Mouse (Mus musculus) heart, adult 8-10 months (tissue): ENCODE results near the gene Klhl23. TPM values are rescaled to one million over a fixed set of nuclear protein-coding genes. Genes with fewer than 3 reads are reported as not detected.
A peak's percentile ranks its signal among the peaks of the same experiment; 100 is the strongest.
"Not testable (repeated sequence)": the region's sequence is repeated elsewhere in the genome, so short reads cannot be mapped to it uniquely, and the experiment has no call there.

ENCODE experiments used
- DNase-seq: peaks from one replicate; pipeline ENCODE4 v3.0.0; 2022; ENCODE audit warnings: low spot score
- total RNA-seq, 4 experiments: library from RNA; stranded (reverse); gene quantifications; 2 replicates each; pipeline ENCODE4 v1.2.4; 2022

The Klhl23 gene
- 10 to 100 TPM; 27.3 to 34.6 (median 33.3) TPM for total RNA-seq

- DNase-seq = peak; percentile 26
Measured at GRCm38 (mm10) chr2:69821711-69822110, at the start of gene Klhl23. Gene Klhl23 (plus strand): TSS chr2:69821944.

- no peak for DNase-seq
Measured at GRCm38 (mm10) chr2:69773331-69773730, 48.4 kb upstream of the Klhl23 start.

DNA sequence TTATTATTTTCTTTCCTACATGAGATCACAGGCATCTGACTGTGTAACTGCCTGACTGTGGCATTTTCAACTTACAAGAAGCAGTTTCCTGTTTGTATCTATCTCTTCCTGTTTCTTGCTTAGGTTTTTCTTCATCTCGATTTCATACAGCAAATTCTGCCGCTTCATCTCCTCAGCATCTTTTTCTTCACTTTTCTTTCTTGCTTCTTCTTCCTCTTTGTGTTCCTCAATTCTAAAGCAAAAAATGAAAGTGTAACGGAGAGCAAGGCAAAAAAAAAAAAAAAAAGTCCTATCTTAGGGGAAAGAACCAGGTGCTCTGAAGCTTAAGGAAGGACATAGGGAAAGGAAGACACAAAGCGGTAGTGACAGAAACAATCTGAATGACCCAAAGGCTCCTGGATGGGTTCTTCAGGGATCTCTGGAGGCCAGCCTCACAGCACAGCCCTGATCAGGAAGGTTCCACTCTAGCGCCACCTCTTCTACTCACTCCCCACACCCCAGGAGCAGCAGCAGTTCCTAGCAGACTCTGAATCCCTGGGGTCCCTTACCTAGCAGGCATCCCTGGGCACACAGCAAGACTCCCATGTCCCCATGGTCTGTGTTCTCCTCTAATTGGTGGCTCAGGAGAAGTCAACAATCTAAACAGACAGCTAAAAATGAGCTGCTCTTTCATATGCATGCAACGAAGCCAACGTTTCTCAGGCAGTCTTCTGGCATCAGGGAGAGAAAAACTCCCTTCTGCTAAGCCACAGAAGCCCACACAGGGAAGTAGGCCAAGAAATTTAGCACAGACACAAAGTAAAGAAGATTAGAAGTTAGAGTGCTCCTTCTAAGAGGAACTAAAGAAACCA lies 43.5 kb upstream of the Klhl23 start:
- DNase-seq = no peak

GRCm38 (mm10) chr2:69778836-69779177 lies 42.9 kb upstream of the Klhl23 start:
- no peak for DNase-seq

DNA sequence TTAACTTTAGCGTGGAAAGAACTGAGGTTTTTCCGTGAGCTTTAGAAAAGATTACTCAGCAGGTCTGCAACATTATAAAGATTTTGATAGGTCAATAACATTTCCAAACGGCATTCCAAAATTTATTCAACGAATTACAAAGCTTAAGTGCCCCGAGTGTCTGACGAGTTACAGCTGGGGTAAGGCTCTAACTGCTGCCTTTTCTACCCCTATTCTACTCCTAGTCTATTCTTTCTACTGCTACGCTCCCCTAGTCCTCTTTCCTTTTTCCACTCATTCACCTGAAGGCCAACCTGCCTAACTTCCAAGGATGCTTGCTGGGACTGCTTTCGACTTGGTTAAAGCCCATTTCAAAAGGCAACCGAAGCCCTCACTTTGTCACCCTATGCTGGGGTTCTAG lies 32.8 kb upstream of the Klhl23 start:
- DNase-seq = no peak

DNA sequence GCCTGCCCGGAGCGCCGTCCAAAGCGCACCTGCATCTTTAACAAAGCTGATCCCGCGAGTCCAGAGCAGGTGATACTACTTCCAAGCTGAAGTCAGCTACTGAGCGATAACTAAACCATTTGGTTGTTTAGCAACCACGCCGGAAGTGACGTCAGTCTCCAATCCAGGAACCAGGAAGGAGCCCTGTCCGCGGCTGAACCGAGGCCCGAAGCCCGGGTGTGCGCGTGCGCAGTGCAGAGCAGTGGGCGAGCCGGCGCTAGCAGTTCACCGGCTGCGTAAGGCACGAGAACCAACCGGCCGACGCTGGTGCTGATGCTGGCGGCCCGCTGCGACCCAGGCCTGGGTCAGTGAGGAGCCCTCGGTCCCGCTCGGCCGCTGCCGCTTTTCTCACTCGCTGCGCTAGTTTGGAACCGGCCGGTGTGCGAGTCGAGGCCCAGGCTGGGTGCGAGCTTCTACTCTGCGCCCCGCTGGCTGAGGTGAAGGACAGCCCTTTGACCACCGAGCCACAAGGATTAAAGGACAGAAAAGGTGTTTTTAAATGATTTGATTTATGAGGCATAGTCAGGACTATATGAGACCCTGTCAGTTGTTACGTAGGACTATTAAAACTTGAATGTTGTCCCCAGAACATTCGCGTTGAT lies 32.2 kb upstream of the Klhl23 start, which contains the start of the genes Ccdc173 and Phospho2:
Ccdc173 (minus strand) TSS at position 147 of the 641 bp plus-strand sequence.
Phospho2 (plus strand) TSS at position 195 of the 641 bp plus-strand sequence.
- peak; percentile 97 for DNase-seq

DNA sequence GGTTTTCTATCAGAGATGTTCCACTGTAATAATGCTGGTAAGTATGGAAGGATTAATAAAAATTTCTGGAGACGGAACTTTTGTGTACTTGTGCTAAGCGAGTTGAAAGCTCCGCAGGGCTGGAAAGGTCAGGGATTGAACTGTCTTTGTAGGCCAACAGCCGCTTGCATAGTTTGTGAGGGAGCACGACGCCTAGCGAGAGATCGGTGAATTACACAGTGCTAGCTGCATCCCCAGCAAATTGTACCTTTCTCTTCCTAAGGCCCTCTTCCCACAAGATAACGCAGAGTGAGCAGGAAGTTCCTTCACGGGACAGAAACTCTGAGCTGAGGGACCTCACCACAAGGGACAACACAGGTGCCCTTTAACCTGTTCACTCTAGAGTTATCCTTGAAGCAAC lies 31.5 kb upstream of the Klhl23 start:
- DNase-seq = peak; percentile 86

DNA sequence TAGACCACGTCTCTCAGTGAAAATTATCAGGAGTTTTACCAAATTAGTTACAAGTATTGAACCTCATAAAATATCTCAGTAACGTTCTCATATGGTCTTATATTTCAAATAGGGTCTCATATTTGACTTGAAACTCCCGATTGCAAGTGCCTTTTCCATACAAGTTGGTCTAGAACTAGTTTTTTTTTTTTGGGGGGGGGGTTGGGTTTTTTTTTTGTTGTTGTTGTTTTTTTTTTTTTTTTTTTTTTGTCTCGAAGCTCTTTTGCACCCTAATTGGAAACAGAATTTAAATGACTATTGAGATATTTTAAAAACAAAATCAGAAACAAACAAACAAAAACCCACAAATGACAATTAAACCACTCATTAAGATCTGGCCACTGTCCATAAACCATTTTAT lies 31.0 kb upstream of the Klhl23 start:
- no peak for DNase-seq

GRCm38 (mm10) chr2:69802911-69803312 lies 18.8 kb upstream of the Klhl23 start:
- peak; percentile 68 for DNase-seq

DNA sequence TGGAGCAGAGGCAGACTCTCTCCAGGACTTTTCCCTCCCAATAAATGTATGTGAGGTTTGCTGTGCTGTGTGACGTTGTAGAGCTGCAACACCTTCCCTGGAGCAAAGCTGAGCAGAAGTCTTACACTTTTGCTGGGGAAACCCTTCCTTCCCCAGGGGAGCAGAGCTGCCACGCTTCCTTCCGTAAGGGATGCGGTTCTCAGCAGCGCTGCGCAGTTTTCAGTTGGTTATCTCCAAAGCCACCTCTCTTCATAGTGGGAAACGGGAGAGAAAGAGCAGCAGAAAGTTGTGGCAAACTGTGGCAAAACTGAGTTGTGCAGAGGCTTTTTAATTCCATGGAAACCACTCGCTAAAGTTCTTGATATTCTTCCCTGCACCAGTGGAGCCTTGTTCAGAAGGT lies 18.0 kb upstream of the Klhl23 start:
- DNase-seq = no peak

GRCm38 (mm10) chr2:69804663-69805062 lies 17.1 kb upstream of the Klhl23 start:
- not testable (repeated sequence) for DNase-seq

DNA sequence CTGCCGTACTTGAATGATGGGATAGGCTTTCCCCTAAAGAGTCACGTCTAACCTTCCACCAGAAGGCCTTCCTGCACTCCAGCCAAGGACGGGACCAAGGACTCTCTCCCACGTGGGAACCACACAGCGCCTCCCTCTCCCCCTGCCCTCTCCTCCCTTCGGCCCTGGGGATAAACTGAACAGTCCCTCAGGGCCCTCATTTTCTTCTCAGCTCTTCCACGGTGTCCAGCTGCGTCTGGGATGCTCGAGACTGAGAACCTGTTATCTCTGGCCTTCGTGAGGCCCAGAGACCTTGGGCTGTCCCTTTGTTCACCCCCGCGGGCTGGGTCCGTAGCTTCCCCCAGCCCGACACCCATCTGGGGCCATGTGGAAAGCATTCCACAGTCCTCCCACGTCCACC lies 11.6 kb upstream of the Klhl23 start:
- DNase-seq = no peak

- DNase-seq = not testable (repeated sequence)
Measured at GRCm38 (mm10) chr2:69811349-69811748, 10.4 kb upstream of the Klhl23 start.

DNA sequence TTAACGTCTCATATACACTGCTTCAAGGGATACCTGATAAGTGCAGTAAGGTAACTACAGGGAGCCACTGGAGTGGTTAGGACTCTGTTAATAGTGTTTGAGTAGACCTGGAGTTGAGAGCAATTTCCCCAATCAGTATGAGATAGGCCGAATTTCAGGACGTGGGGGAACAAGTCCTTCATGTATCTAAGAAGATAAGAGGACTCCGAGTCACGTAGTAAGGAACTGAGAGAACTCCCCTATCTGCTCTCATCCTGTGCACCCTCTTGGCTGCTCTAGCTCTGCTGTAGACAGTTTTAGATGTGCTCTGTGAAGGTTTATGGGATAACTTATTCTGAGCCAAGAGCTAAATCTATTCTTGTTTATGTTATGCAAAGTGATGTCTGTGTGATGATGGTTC lies 5.2 kb upstream of the Klhl23 start:
- no peak for DNase-seq

DNA sequence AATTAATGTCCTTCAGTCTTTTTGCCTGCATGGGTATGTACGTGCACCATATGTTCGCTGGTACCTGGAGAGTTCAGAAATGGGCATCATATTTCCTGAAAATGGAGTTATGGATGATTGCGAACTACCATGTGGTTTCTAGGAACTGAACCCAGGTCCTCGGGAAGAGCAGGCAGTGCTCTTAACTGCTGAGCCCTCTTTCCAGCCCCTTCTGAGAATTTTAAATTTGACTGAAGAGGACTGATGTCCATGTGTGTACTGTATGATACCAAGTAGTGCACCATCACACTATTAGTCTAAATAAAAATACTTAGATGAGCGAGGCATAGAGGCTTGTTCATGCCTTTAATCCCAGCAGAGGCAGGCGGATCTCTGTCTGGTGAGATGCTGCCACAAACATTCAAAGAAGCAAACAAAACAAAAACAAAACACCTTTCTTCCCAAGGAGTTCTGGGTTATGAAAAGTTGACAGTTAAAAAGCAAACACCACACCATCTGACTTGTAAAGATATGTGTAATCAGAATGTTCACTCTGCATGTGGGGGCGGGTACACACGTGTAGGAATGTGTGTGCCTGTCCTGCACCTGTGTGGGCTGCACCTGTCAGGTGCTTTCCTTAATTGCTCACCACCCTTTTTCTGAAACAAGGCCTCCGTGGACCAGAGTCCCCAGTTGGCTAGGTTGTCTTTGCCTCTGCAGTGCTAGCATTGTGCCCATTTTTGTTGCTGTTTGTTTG lies 3.2 kb upstream of the Klhl23 start:
- no peak for DNase-seq

- DNase-seq = no peak
Measured at GRCm38 (mm10) chr2:69820201-69820600, 1.5 kb upstream of the Klhl23 start.

DNA sequence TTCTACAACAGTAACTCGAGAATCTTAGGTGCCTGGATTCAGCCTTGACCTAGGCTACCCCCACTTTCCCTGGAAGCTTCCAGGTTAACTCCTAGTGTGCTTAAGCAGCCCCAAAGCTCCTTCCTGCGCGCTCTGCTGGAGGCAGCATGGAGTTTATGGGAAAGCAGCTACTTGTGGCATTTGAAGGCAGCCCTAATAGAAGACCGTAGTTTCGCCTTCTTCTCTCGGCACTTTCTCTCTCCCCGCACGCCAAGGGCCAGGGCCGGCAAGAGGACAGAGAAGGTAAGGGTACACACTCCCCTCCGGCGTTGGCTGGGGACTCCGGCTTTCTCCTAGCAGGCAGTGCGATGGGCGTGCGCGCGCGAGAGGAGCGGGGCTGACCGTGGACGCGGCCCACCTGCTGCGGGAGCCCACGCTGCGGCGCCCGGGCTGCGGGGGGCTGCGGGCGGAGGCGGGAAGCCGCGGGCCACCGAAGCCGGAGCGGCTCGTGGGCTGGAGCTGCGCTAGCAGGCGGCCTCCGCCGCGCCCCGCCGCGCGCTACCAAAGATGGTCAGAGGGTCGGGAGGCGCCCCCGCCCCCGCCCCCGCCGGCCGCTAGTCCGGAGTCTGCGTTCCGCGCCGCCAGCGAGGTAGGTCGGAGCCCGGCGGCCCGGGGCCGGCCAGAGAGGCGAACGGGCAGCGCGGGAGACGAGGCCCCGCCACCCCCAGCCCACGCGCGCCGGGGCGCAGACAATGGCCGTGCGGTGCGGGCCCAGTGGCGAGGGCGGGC lies 801 bp downstream of the Klhl23 start:
- DNase-seq = peak; percentile 33

- DNase-seq = no peak
Measured at GRCm38 (mm10) chr2:69823129-69823677, 1.5 kb downstream of the Klhl23 start.

- no peak for DNase-seq
Measured at GRCm38 (mm10) chr2:69825898-69826297, 4.2 kb downstream of the Klhl23 start.

- no peak for DNase-seq
Measured at GRCm38 (mm10) chr2:69826380-69826779, 4.6 kb downstream of the Klhl23 start.

DNA sequence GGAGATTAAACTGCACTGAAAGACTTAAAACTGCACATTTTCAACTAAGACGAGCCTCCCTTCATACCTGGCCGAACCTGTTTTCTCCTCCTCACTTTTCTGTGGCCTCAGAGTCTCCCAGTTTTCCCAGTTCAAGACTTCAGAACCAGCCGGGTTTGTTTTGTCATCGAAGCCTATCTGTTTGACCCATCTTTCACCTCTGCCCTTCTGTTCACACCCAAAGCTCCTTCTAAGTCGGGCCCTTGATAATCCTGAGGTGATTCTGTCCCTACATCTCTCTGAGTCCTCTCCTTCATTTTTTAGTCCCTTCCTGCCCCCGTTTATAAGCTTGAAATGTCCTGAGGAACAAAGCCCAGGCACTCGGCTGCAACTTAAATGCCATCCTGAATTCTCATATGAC lies 6.3 kb downstream of the Klhl23 start:
- DNase-seq = no peak
